Mouse (Mus musculus) MEL (cell line): ENCODE results near the gene Cntn5. TPM values are rescaled to one million over a fixed set of nuclear protein-coding genes. Genes with fewer than 3 reads are reported as not detected.
A peak's percentile ranks its signal among the peaks of the same experiment; 100 is the strongest.

ENCODE experiments used
- DNase-seq: peaks from one replicate; pipeline ENCODE4 v3.0.0; 2011; ENCODE audit warnings: low read depth, low spot score
- H3K27ac ChIP-seq: 2 replicates; pipeline ENCODE4 v1.5.1; 2012; ENCODE audit warnings: low read depth, mild to moderate bottlenecking, control low read depth, low read length, moderate library complexity; ENCODE audit not compliant: control insufficient read depth
- H3K27me3 ChIP-seq, 2 experiments: fragments of 150-350 bp in 1 of 2; sonication (generic) in 1 of 2; 2 replicates each; pipeline ENCODE4 v1.6.1; 2012; ENCODE audit warnings: low read length in 2 of 2, mild to moderate bottlenecking in 2 of 2, improper control_type of control experiment in 1 of 2, moderate library complexity in 1 of 2; ENCODE audit not compliant: insufficient read depth in 2 of 2, control insufficient read depth in 1 of 2
- H3K36me3 ChIP-seq, 2 experiments: 2 replicates each; pipeline ENCODE4 v1.6.1; 2012 to 2014; ENCODE audit warnings: low read length in 2 of 2, improper control_type of control experiment in 1 of 2, inconsistent platforms in 1 of 2, mild to moderate bottlenecking in 1 of 2; ENCODE audit not compliant: insufficient read depth in 2 of 2, control insufficient read depth in 1 of 2
- H3K4me1 ChIP-seq, 2 experiments: fragments of 150-350 bp in 1 of 2; sonication (generic) in 1 of 2; 2 replicates each; pipeline ENCODE4 v1.6.1; 2012; ENCODE audit warnings: low read length in 2 of 2, improper control_type of control experiment in 1 of 2, mild to moderate bottlenecking in 1 of 2; ENCODE audit not compliant: insufficient read depth in 2 of 2, control insufficient read depth in 1 of 2
- H3K4me3 ChIP-seq, 2 experiments: fragments of 150-350 bp in 1 of 2; sonication (generic) in 1 of 2; 2 replicates each; pipeline ENCODE4 v1.5.1; 2012; ENCODE audit warnings: low read depth in 2 of 2, low read length in 2 of 2, mild to moderate bottlenecking in 2 of 2, moderate library complexity in 2 of 2, control low read depth in 1 of 2, improper control_type of control experiment in 1 of 2; ENCODE audit not compliant: control insufficient read depth in 1 of 2, insufficient read depth in 1 of 2
- H3K79me2 ChIP-seq: 2 replicates; pipeline ENCODE4 v1.6.1; 2012; ENCODE audit warnings: mild to moderate bottlenecking, low read length, moderate library complexity; ENCODE audit not compliant: control insufficient read depth, poor library complexity, insufficient read depth
- H3K9ac ChIP-seq: 2 replicates; pipeline ENCODE4 v1.6.1; 2012; ENCODE audit warnings: low read depth, mild to moderate bottlenecking, control low read depth, low read length, moderate library complexity; ENCODE audit not compliant: control insufficient read depth, poor library complexity, severe bottlenecking
- H3K9me3 ChIP-seq: fragments of 150-350 bp; sonication (generic); replicated peaks from 2 replicates; pipeline ENCODE4 v1.6.1; 2012; ENCODE audit warnings: mild to moderate bottlenecking, low read length, improper control_type of control experiment, moderate library complexity; ENCODE audit not compliant: insufficient read depth
- BHLHE40 ChIP-seq: IDR thresholded peaks from 2 replicates; pipeline ENCODE4 v1.6.1; 2012; ENCODE audit warnings: low read depth, mild to moderate bottlenecking, inconsistent platforms, low read length, improper control_type of control experiment, borderline replicate concordance
- CHD1 ChIP-seq: IDR thresholded peaks from 2 replicates; pipeline ENCODE4 v1.6.1; 2012; ENCODE audit warnings: low read depth, mild to moderate bottlenecking, inconsistent platforms, low read length, improper control_type of control experiment
- CHD2 ChIP-seq: IDR thresholded peaks from 2 replicates; pipeline ENCODE4 v1.6.1; 2011; ENCODE audit warnings: low read length, improper control_type of control experiment
- CTCF ChIP-seq, 3 experiments: IDR thresholded peaks in 2 of 3; conservative IDR thresholded peaks in 1 of 3; 2 replicates each; pipeline ENCODE4 v1.5.1; 2011 to 2012; ENCODE audit warnings: low read length in 3 of 3, low read depth in 2 of 3, mild to moderate bottlenecking in 2 of 3, improper control_type of control experiment in 1 of 3, inconsistent platforms in 1 of 3, mixed read lengths in 1 of 3, moderate library complexity in 1 of 3; ENCODE audit not compliant: control insufficient read depth in 1 of 3, insufficient read depth in 1 of 3, poor library complexity in 1 of 3, severe bottlenecking in 1 of 3
- ELF1 ChIP-seq: IDR thresholded peaks from 2 replicates; pipeline ENCODE4 v1.6.1; 2014; ENCODE audit warnings: low read depth, mild to moderate bottlenecking, inconsistent platforms, low read length, improper control_type of control experiment, moderate library complexity
- EP300 ChIP-seq, 2 experiments: IDR thresholded peaks; 2 replicates each; pipeline ENCODE4 v1.6.1; 2011; ENCODE audit warnings: improper control_type of control experiment in 2 of 2, low read length in 2 of 2, low read depth in 1 of 2, mild to moderate bottlenecking in 1 of 2
- ETS1 ChIP-seq: IDR thresholded peaks from 2 replicates; pipeline ENCODE4 v1.6.1; 2012; ENCODE audit warnings: low read depth, mild to moderate bottlenecking, inconsistent platforms, low read length, improper control_type of control experiment, moderate library complexity
- GATA1 ChIP-seq: IDR thresholded peaks from 2 replicates; pipeline ENCODE4 v1.6.1; 2011; ENCODE audit warnings: low read depth, low read length, improper control_type of control experiment
- HCFC1 ChIP-seq: IDR thresholded peaks from 2 replicates; pipeline ENCODE4 v1.6.1; 2012; ENCODE audit warnings: low read depth, mild to moderate bottlenecking, inconsistent platforms, low read length, improper control_type of control experiment, moderate library complexity
- MAZ ChIP-seq: IDR thresholded peaks from 2 replicates; pipeline ENCODE4 v1.6.1; 2012; ENCODE audit warnings: low read depth, mild to moderate bottlenecking, inconsistent platforms, low read length, improper control_type of control experiment
- MXI1 ChIP-seq: IDR thresholded peaks from 2 replicates; pipeline ENCODE4 v1.6.1; 2011; ENCODE audit warnings: mild to moderate bottlenecking, low read depth, low read length, improper control_type of control experiment
- NRF1 ChIP-seq: IDR thresholded peaks from 2 replicates; pipeline ENCODE4 v1.6.1; 2014; ENCODE audit warnings: low read depth, mild to moderate bottlenecking, inconsistent platforms, low read length, improper control_type of control experiment, moderate library complexity; ENCODE audit not compliant: poor library complexity, insufficient read depth, severe bottlenecking
- POLR2A ChIP-seq, 2 experiments: IDR thresholded peaks; 2 replicates each; pipeline ENCODE4 v1.6.1; 2011 to 2012; ENCODE audit warnings: low read length in 2 of 2, mild to moderate bottlenecking in 2 of 2, control low read depth in 1 of 2, improper control_type of control experiment in 1 of 2, low read depth in 1 of 2, moderate library complexity in 1 of 2; ENCODE audit not compliant: control insufficient read depth in 1 of 2, insufficient read depth in 1 of 2, poor library complexity in 1 of 2
- RCOR1 ChIP-seq: IDR thresholded peaks from 2 replicates; pipeline ENCODE4 v1.6.1; 2012; ENCODE audit warnings: low read depth, mild to moderate bottlenecking, inconsistent platforms, low read length, improper control_type of control experiment
- SMC3 ChIP-seq: IDR thresholded peaks from 2 replicates; pipeline ENCODE4 v1.6.1; 2011; ENCODE audit warnings: low read depth, low read length, improper control_type of control experiment
- TBP ChIP-seq: IDR thresholded peaks from 2 replicates; pipeline ENCODE4 v1.8.0; 2011; ENCODE audit warnings: low read depth, low read length, improper control_type of control experiment
- TCF12 ChIP-seq: IDR thresholded peaks from 2 replicates; pipeline ENCODE4 v1.6.1; 2014; ENCODE audit warnings: low read depth, mild to moderate bottlenecking, inconsistent platforms, low read length, improper control_type of control experiment, moderate library complexity
- USF2 ChIP-seq, 2 experiments: IDR thresholded peaks; 2 replicates each; pipeline ENCODE4 v1.6.1; 2011 to 2012; ENCODE audit warnings: improper control_type of control experiment in 2 of 2, low read length in 2 of 2, borderline replicate concordance in 1 of 2, inconsistent platforms in 1 of 2, low read depth in 1 of 2, mild to moderate bottlenecking in 1 of 2; ENCODE audit not compliant: insufficient read depth in 1 of 2
- ZC3H11A ChIP-seq: IDR thresholded peaks from 2 replicates; pipeline ENCODE4 v1.6.1; 2012; ENCODE audit warnings: low read depth, mild to moderate bottlenecking, inconsistent platforms, low read length, improper control_type of control experiment
- ZMIZ1 ChIP-seq: IDR thresholded peaks from 2 replicates; pipeline ENCODE4 v1.6.1; 2012; ENCODE audit warnings: low read depth, mild to moderate bottlenecking, inconsistent platforms, low read length, improper control_type of control experiment, moderate library complexity
- ZNF384 ChIP-seq: IDR thresholded peaks from 2 replicates; pipeline ENCODE4 v1.6.1; 2012; ENCODE audit warnings: low read depth, mild to moderate bottlenecking, inconsistent platforms, low read length, improper control_type of control experiment
- polyA plus RNA-seq, 2 experiments: library from polyadenylated mRNA; stranded (reverse) in 1 of 2; unstranded in 1 of 2; fragments of >175 nt in 1 of 2; fragments of >200 nt in 1 of 2; gene quantifications; 2 replicates each; pipeline versions ENCODE4 v1.2.1 to v1.2.4; 2012; ENCODE audit warnings: low replicate concordance in 2 of 2, low read depth in 1 of 2; ENCODE audit not compliant: insufficient read length in 2 of 2, insufficient read depth in 1 of 2, missing spikeins in 1 of 2
- total RNA-seq: library from RNA; depleted of rRNA; stranded (reverse); fragments of 300-350 nt; gene quantifications from 2 replicates; pipeline ENCODE4 v1.2.3, GENCODE M21; 2012; rRNA removed

The Cntn5 gene
- total RNA-seq, result not detected in 2 replicates
- polyA plus RNA-seq, result not detected

- Histone ChIP-seq H3K4me1 (no peaks in the 10 kb centered on the region), H3K79me2 (no peaks in the 10 kb centered on the region), H3K9ac (no peak within 1 kb of the TSS), H3K9me3 (no peaks in the 10 kb centered on the region), H3K27ac (no peak within 1 kb of the TSS), H3K4me3 (no peak within 1 kb of the TSS), H3K36me3 (no peaks in the 10 kb centered on the region), H3K27me3 (no peaks in the 10 kb centered on the region; a peak in 1 of 4 replicates)
- TF ChIP-seq CTCF (IDR thresholded peaks at IDR 0.05 in 2 of 3, conservative IDR thresholded peaks at IDR 0.05 in 1 of 3; ENCODE audit: control insufficient read depth in 1 of 3, insufficient read depth in 1 of 3, low read depth in 2 of 3, low read length in 3 of 3, poor library complexity in 1 of 3, severe bottlenecking in 1 of 3), result no peak
- no peak for TF ChIP-seq HCFC1
- no peak for TF ChIP-seq MXI1
- no peak for TF ChIP-seq GATA1
- no peak for TF ChIP-seq CHD1
- TF ChIP-seq USF2 (IDR thresholded peaks at IDR 0.05; ENCODE audit: borderline replicate concordance in 1 of 2, insufficient read depth in 1 of 2, low read depth in 1 of 2, low read length in 2 of 2), result no peak
- no peak for TF ChIP-seq ETS1
- TF ChIP-seq NRF1, result no peak
- TF ChIP-seq MAZ, result no peak
- TF ChIP-seq RCOR1, result no peak
- TF ChIP-seq ZC3H11A, result no peak
- no peak for TF ChIP-seq ZMIZ1
- TF ChIP-seq TBP, result no peak
- no peak for TF ChIP-seq POLR2A (IDR thresholded peaks at IDR 0.05; ENCODE audit: control insufficient read depth in 1 of 2, insufficient read depth in 1 of 2, low read depth in 1 of 2, low read length in 2 of 2, poor library complexity in 1 of 2)
- no peak for TF ChIP-seq SMC3
- TF ChIP-seq CHD2, result no peak
- no peak for TF ChIP-seq ZNF384
- TF ChIP-seq BHLHE40, result no peak
- TF ChIP-seq ELF1, result no peak
- no peak for DNase-seq
These were observed at the start of gene Cntn5 for GRCm38 (mm10) chr9:10904616-10905363. Cntn5 (minus strand) TSS chr9:10904775.

GRCm38 (mm10) chr9:10950470-10950869, 45.9 kb upstream of the Cntn5 start:
- Histone ChIP-seq H3K27ac (no peak overlapping the region), H3K36me3 (no peaks in the 10 kb centered on the region), H3K4me3 (no peak overlapping the region), H3K9ac (no peak overlapping the region), H3K79me2 (no peaks in the 10 kb centered on the region), H3K27me3 (no peaks in the 10 kb centered on the region), H3K4me1 (no peaks in the 10 kb centered on the region), H3K9me3 (no peaks in the 10 kb centered on the region)
- TF ChIP-seq EP300 (IDR thresholded peaks at IDR 0.05; ENCODE audit: low read depth in 1 of 2, low read length in 2 of 2) (peak; percentile 47 to 53; a peak in 2 of 4 replicates), TCF12 (peak; percentile 56; the same call in 1 of the 2 replicates), ZMIZ1 (no peak), GATA1 (peak; percentile 34; the same call in 1 of the 2 replicates), RCOR1 (peak; percentile 64; the same call in 1 of the 2 replicates)
- TF ChIP-seq, all 39 proteins: peak for 4
- DNase-seq, result peak; percentile 12
